Mouse (Mus musculus) limb, embryonic 14.5 days (tissue): ENCODE measurements around the gene Sash1. TPM values are rescaled to one million over a fixed set of nuclear protein-coding genes. Genes with fewer than 3 reads are reported as not detected.
A peak's percentile ranks its signal among the peaks of the same experiment; 100 is the strongest.

Experiments used
- ATAC-seq: fragments of 200-750 bp; cut with Nextera tagmentation; 2 replicates; pipeline ENCODE4 v1.8.0; 2017; ENCODE audit warnings: low read depth, moderate number of reproducible peaks, moderate TSS enrichment; ENCODE audit not compliant: low FRiP score
- DNase-seq: peaks from one replicate; pipeline ENCODE4 v3.0.0-alpha.2; 2015; ENCODE audit warnings: low spot score
- H3K27ac ChIP-seq: fragments of 300-500 bp; sonication (generic); replicated peaks from 2 replicates; pipeline ENCODE4 v1.5.1; 2014; ENCODE audit warnings: low read depth, mild to moderate bottlenecking, low read length, moderate library complexity, mixed read lengths
- H3K27me3 ChIP-seq: fragments of 300-500 bp; sonication (generic); 2 replicates; pipeline ENCODE4 v1.6.1; 2014; ENCODE audit warnings: low read length, mixed read lengths; ENCODE audit not compliant: control insufficient read depth, insufficient read depth
- H3K36me3 ChIP-seq: fragments of 300-500 bp; sonication (generic); 2 replicates; pipeline ENCODE4 v1.6.1; 2014; ENCODE audit warnings: mild to moderate bottlenecking, low read length, moderate library complexity, mixed read lengths; ENCODE audit not compliant: control insufficient read depth, insufficient read depth
- H3K4me1 ChIP-seq: fragments of 300-500 bp; sonication (generic); 2 replicates; pipeline ENCODE4 v1.6.1; 2014; ENCODE audit warnings: antibody characterized with exemption, low read length, mixed read lengths; ENCODE audit not compliant: control insufficient read depth, insufficient read depth
- H3K4me2 ChIP-seq: fragments of 300-500 bp; sonication (generic); replicated peaks from 2 replicates; pipeline ENCODE4 v1.6.1; 2014; ENCODE audit warnings: low read depth, mild to moderate bottlenecking, low read length, moderate library complexity; ENCODE audit not compliant: severe bottlenecking
- H3K4me3 ChIP-seq: fragments of 300-500 bp; sonication (generic); replicated peaks from 2 replicates; pipeline ENCODE4 v1.5.1; 2014; ENCODE audit warnings: low read length
- H3K9ac ChIP-seq: fragments of 300-500 bp; sonication (generic); 2 replicates; pipeline ENCODE4 v1.6.1; 2014; ENCODE audit warnings: mild to moderate bottlenecking, low read depth, low read length, moderate library complexity; ENCODE audit not compliant: severe bottlenecking
- H3K9me3 ChIP-seq: fragments of 300-500 bp; sonication (generic); 2 replicates; pipeline ENCODE4 v1.6.1; 2016; ENCODE audit warnings: low read length; ENCODE audit not compliant: control insufficient read depth
- POLR2A ChIP-seq: fragments of 200-500 bp; IDR thresholded peaks from 2 replicates; pipeline ENCODE4 v1.8.0; 2012; ENCODE audit warnings: inconsistent platforms, mild to moderate bottlenecking, moderate library complexity, borderline replicate concordance; ENCODE audit not compliant: insufficient read depth, insufficient read length; ENCODE audit errors: extremely low read depth
- WGBS: fragments of 180-500 bp; shearing (Covaris S2); extraction: QIAGEN DNeasy Blood & Tissue Kit; methylation state at CpG from one replicate; pipeline ENCODE4 v1.1.7; 2014; 5-methylcytosine and 5-hydroxymethylcytosine counted together
- polyA plus RNA-seq, 2 experiments: library from polyadenylated mRNA; depleted of rRNA in 1 of 2; stranded (reverse) in 1 of 2; unstranded in 1 of 2; fragments of >200 nt; fragmentation: Nextera tagmentation in 1 of 2; extraction: Ambion mirVana in 1 of 2; gene quantifications; 2 replicates each; pipeline versions ENCODE4 v1.2.1 to v1.2.3; 2012 to 2014

The Sash1 gene
- polyA plus RNA-seq, 2 experiments = 8.8 to 21.7 TPM

DNA sequence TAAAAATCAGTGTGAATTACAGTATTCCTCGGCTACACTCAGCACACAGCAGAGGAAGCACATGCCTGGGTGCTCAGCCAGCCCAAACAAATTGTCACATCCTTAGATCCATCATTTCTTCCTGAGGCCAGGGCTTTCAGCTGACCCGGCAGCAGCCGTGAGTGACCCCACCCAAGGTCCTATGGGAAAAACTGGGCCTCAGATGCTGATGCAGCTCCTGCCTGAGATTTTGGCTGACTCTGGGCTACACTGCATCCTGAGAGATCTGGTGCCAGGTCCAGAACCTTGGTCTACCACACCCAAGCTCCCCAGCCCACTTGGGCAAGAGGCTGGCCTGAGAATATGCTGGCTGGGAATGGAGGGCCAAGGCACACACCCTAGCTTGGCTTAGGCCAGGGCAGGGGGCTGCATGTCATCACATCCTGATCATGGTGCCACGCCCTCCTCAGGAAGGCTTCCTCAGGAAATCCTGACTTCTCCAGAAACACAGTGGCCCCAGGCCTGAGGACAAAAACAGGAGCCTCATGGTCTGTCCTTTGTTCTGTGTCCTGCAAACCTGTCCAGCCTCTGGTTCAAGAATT, 19.7 kb downstream of the Sash1 start:
- no peak for ATAC-seq
- Histone ChIP-seq H3K4me1 (peaks cover 18% of the 10 kb centered on the region), H3K9ac (no peak overlapping the region), H3K4me2 (no peak overlapping the region), H3K4me3 (no peak overlapping the region), H3K27ac (no peak overlapping the region), H3K9me3 (no peaks in the 10 kb centered on the region), H3K36me3 (no peaks in the 10 kb centered on the region), H3K27me3 (no peaks in the 10 kb centered on the region)
- TF ChIP-seq POLR2A = no peak
- no peak for DNase-seq
- WGBS = 62% methylated on average over 4 of the region's 4 CpGs

DNA sequence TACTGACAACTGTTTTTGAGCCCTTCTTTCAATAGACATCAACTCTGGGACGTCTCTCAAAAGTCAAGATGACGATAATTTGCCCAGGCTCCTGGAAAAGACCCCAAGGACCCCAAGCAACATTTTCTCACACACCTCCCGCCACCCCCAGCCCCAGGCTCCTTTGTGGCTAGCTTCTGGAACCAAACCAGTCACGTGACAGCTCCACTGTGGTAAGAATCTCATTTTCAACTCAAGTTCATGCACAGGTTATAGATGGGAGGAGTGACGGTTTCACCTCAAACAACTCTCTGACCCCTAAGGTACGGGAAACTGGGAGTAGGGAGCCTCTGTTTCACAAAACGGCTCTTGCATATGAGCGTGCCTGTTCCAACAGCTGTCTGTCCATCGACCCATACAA, 25.2 kb downstream of the Sash1 start:
- ATAC-seq (peak; percentile 73), DNase-seq (no peak)
- Histone ChIP-seq H3K9me3 (no peaks in the 10 kb centered on the region), H3K4me2 (no peak overlapping the region), H3K9ac (no peak overlapping the region), H3K4me1 (peaks cover 19% of the 10 kb centered on the region; the same call in 1 of the 2 replicates), H3K4me3 (no peak overlapping the region), H3K27ac (no peak overlapping the region), H3K36me3 (no peaks in the 10 kb centered on the region), H3K27me3 (no peaks in the 10 kb centered on the region)
- no peak for TF ChIP-seq POLR2A
- 55% methylated on average over 9 of the region's 9 CpGs for WGBS

DNA sequence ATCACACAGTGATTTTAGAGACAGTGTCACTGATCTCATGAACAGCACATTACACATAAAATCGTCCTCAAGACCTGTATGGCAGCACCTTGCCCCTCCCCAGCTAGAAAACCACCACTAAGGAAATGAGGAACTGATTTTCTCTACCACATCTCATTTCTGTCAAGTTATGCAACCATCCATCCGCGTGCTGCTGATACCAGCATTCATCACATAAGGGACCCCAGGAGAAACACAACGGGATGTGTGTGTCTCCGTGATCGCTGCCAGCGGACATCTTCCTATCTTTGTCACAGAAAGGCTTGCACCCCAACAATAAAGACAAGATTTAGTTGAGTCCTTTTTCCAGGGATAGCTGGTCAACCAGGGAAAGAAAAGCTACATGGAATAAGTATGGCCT, 27.2 kb downstream of the Sash1 start:
- no peak for DNase-seq
- H3K9me3 ChIP-seq = no peaks in the 10 kb centered on the region
- H3K4me3 ChIP-seq = no peak overlapping the region
- no peak overlapping the region for H3K27ac ChIP-seq
- no peaks in the 10 kb centered on the region for H3K27me3 ChIP-seq
- 91% methylated on average over 7 of the region's 7 CpGs for WGBS
- H3K9ac ChIP-seq = no peak overlapping the region
- peaks cover 24% of the 10 kb centered on the region for H3K4me1 ChIP-seq
- H3K36me3 ChIP-seq = no peaks in the 10 kb centered on the region
- no peak overlapping the region for H3K4me2 ChIP-seq
- ATAC-seq = no peak
- no peak for TF ChIP-seq POLR2A

DNA sequence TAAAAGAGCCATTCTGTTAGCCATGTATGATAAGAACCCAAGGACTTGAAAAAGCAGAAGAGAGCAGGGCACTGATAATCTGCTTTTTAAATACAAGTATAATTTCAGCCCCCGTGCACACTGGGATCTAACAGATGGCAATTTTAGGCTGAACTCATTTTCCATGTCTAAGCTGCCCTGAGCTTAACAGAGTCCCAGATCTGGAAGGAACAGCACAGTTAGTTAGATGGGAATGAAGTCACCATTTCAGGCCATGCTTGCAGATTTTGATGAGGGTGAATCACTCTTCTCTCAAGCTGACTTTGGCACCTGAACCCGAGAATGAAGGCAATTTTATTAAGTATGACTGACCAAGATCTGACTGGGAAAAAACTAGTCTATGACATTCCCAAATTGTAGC, 28.9 kb downstream of the Sash1 start:
- Histone ChIP-seq H3K36me3 (no peaks in the 10 kb centered on the region), H3K4me1 (peaks cover 26% of the 10 kb centered on the region), H3K9ac (no peak overlapping the region), H3K4me2 (no peak overlapping the region), H3K4me3 (no peak overlapping the region), H3K9me3 (no peaks in the 10 kb centered on the region), H3K27ac (no peak overlapping the region), H3K27me3 (no peaks in the 10 kb centered on the region)
- TF ChIP-seq POLR2A = no peak
- DNase-seq (no peak), ATAC-seq (no peak)
- WGBS = 61% methylated on average over 2 of the region's 2 CpGs

DNA sequence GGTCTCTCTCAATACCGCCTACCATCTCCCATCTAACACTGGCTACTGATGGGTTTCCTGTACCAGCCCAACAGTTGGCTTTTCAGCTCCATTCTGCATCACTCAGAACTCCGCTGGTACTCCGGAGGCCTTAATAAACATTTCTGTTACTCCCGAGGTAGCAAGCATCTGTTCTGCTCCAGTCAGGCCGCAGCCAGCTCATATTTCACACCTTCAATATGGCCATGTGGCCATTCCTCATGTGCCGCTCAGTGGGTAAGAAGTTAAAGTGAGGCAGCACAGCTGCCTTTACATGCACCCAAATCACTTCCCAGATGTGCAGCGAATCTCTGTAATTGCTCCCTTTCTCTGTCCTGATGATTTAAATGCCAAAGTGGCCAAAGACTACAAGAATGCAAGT, 32.5 kb downstream of the Sash1 start:
- Histone ChIP-seq H3K36me3 (peaks cover 3% of the 10 kb centered on the region; the same call in 1 of the 2 replicates), H3K4me1 (peaks cover 16% of the 10 kb centered on the region), H3K4me2 (no peak overlapping the region), H3K9me3 (no peaks in the 10 kb centered on the region), H3K4me3 (no peak overlapping the region), H3K9ac (no peak overlapping the region), H3K27ac (no peak overlapping the region), H3K27me3 (no peaks in the 10 kb centered on the region)
- 17% methylated on average over 7 of the region's 7 CpGs for WGBS
- peak; percentile 39 for DNase-seq
- ATAC-seq = peak; percentile 67
- TF ChIP-seq POLR2A = no peak

DNA sequence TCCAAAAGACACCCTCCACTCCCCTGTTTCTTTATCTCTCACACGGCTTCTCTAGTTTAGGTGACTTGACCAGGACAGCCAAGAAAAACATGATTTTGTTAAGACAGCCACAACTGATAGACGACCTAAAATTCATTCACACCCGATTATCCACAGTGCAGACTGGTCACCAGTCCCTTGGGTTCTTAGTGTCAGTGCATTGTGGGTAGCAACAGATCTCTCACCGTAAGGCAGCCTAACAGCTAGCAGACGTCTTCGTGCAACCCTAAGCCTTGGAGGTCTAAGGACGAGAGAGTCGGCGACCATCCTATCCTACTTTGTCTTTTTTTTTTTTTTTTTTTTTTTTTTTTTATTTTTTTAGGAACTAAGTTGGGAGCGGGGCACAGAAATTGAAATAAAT, 34.2 kb downstream of the Sash1 start:
- H3K9ac ChIP-seq = no peak overlapping the region
- H3K4me1 ChIP-seq = peaks cover 16% of the 10 kb centered on the region
- H3K4me2 ChIP-seq = no peak overlapping the region
- no peak overlapping the region for H3K4me3 ChIP-seq
- ATAC-seq (no peak), DNase-seq (no peak)
- H3K9me3 ChIP-seq = no peaks in the 10 kb centered on the region
- no peaks in the 10 kb centered on the region for H3K27me3 ChIP-seq
- H3K27ac ChIP-seq = no peak overlapping the region
- peaks cover 11% of the 10 kb centered on the region for H3K36me3 ChIP-seq
- TF ChIP-seq POLR2A = no peak
- 72% methylated on average over 10 of the region's 10 CpGs for WGBS
